Mouse (Mus musculus) lung, adult 2 months (tissue): Measurements from ENCODE around the gene Pacrg. TPM values are rescaled to one million over a fixed set of nuclear protein-coding genes. Genes with fewer than 3 reads are reported as not detected.

Experiments used
- DNase-seq: peaks from one replicate; pipeline ENCODE4 v3.0.0; 2022
- H3K4me1 ChIP-seq: fragments of 200-500 bp; 2 replicates; pipeline ENCODE4 v1.6.1; 2011; ENCODE audit warnings: low read length; ENCODE audit not compliant: control insufficient read depth, insufficient read depth
- H3K4me3 ChIP-seq: fragments of 200-500 bp; replicated peaks from 2 replicates; pipeline ENCODE3; 2011; ENCODE audit warnings: low read depth, mild to moderate bottlenecking, control low read depth, low read length; ENCODE audit errors: extremely low read depth
- CTCF ChIP-seq: fragments of 200-500 bp; IDR thresholded peaks from 2 replicates; pipeline ENCODE4 v1.5.1; 2011; ENCODE audit warnings: mild to moderate bottlenecking, low read length, control low read depth; ENCODE audit not compliant: insufficient read depth
- POLR2A ChIP-seq: fragments of 200-500 bp; IDR thresholded peaks from 2 replicates; pipeline ENCODE4 v1.6.1; 2011; ENCODE audit warnings: low read depth, mild to moderate bottlenecking, control low read depth, low read length, borderline replicate concordance; ENCODE audit errors: extremely low read depth
- WGBS: fragments of 180-500 bp; shearing (Covaris S2); methylation state at CpG from one replicate; pipeline ENCODE4 v1.1.7; 2018; 5-methylcytosine and 5-hydroxymethylcytosine counted together
- polyA plus RNA-seq: library from polyadenylated mRNA; depleted of rRNA; stranded (reverse); fragments of >200 nt; gene quantifications from 2 replicates; pipeline ENCODE4 v1.2.3, GENCODE M21; 2012

Pacrg gene
- polyA plus RNA-seq, 1 experiment = 3.5 TPM

DNA sequence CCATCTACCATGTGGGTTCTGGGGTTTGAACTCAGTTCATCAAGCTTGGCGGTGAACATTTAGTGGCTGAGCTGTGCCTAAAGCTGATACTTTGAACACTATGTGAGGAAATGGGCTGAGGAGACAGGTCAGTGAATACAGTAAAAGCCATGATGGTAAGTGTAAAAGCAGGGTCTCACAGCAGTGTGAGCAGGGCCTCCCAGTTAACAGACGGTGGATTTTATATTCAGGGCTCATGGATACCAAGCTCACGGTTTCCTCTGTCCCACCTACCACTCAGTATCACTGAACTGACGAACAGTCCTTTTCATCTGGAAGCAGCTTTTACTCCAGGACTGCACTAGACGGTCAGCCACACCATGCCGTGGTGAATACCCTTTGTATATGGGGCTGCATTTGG is 205.1 kb downstream of the Pacrg start:
- H3K4me1 ChIP-seq = no peaks in the 10 kb centered on the region
- WGBS = 95% methylated on average over 6 of the region's 6 CpGs
- TF ChIP-seq CTCF (no peak), POLR2A (no peak)
- no peak for DNase-seq
- H3K4me3 ChIP-seq = no peak overlapping the region

DNA sequence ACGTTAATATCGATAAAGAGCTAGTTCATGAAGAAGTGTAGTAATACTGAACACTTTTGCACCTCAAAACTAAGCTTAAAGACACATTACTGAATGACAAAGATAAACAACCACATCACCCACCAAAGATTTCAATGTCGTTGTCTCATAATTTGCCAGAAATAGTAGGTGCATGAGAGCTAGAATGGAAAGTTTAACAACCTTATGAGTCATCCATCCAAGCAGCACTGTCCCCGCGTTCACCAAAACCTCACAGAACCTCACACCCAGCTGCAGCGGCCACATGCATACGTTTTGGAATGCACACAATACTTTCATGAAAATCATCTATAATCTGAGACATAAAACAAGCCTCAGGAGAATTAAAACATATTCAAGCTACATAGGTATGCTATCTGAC is 206.3 kb downstream of the Pacrg start:
- WGBS = 86% methylated on average over 7 of the region's 7 CpGs
- H3K4me3 ChIP-seq = no peak overlapping the region
- DNase-seq = no peak
- H3K4me1 ChIP-seq = no peaks in the 10 kb centered on the region
- TF ChIP-seq CTCF = no peak
- TF ChIP-seq POLR2A = no peak

DNA sequence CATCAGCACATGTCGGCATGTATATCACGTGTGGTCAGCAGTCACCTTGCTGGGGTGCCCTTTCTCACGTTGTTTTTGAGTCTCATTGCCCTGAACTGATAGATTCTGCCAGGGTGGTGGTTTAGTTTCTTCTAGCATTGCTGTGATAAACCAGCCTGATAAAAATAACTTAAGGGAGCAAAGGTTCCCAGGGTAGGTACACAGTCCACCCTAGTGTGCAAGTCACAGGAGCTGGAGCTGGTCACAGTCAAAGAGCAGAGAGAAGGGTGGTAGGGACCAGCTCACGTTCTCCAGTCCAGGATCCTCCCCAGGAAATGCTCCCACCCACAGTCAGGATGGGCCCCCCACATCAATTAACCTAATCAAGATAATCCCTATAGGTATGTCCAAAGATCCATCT is 211.9 kb downstream of the Pacrg start:
- Histone ChIP-seq H3K4me1 (no peaks in the 10 kb centered on the region), H3K4me3 (no peak overlapping the region)
- no peak for DNase-seq
- no peak for TF ChIP-seq POLR2A
- no peak for TF ChIP-seq CTCF
- WGBS = 81% methylated on average over 4 of the region's 4 CpGs

DNA sequence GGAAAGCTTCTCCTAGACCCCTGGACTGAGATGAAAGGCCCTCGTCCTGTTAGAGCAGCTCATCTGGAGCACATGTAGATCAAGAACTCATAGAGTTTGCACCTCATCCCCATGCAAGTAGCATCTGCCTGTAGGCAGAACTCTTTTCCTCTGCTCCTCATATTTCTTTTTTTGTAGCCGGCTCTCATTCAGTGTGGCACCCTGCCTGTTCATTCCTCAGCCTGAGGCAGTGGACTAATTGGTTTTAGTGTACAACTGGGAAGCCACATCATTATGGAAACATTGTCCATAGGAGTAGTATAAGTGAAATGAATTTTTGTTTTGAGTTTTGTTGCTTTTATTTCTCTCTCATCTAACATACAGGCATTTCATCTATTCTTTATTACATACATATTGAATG is 212.6 kb downstream of the Pacrg start:
- no peak overlapping the region for H3K4me3 ChIP-seq

DNA sequence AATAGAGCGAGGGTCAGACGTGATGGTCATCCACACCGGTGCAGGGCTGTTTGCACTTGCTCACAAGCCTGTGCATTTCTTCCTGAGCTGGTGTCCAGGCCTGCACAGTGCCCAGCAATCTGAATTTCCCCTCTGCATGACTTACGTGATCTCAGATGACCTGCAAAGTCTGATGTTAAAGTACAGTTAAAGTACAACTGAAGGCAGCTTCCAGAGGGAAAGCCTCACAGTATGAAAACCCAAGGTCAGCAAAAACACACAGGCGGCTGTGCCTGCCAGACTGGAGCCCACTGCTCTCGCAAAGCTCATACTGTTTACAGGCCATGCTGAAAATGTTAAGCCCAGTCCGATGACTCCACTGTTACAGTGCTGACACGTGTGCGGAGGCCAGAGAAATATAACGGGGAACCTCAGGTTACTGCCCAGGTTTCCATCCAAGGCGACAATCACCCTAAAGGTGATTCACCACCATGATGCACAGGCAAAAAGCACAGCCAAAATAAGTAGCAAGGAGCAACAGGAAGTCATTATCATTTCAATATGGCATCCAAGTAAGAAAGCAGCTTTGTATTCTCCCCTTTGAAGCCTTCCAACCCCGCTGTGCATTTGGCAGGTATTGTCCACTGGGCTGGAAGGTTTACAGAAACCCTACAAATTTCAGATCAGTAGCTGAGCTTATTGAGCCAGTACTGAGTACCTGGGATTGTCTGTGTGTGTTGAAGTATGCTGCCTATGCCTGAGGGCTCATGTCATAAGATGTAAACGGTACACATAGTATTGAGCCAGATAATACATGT is 213.6 kb downstream of the Pacrg start:
- no peak for DNase-seq
- TF ChIP-seq POLR2A = no peak
- TF ChIP-seq CTCF = no peak
- H3K4me3 ChIP-seq = no peak overlapping the region
- 84% methylated on average over 13 of the region's 13 CpGs for WGBS
- no peaks in the 10 kb centered on the region for H3K4me1 ChIP-seq

More for the DNA sequence above, 212.6 kb downstream of the Pacrg start:
- 69% methylated on average over 2 of the region's 2 CpGs for WGBS
- no peaks in the 10 kb centered on the region for H3K4me1 ChIP-seq
- no peak for DNase-seq
- no peak for TF ChIP-seq POLR2A
- TF ChIP-seq CTCF = no peak

DNA sequence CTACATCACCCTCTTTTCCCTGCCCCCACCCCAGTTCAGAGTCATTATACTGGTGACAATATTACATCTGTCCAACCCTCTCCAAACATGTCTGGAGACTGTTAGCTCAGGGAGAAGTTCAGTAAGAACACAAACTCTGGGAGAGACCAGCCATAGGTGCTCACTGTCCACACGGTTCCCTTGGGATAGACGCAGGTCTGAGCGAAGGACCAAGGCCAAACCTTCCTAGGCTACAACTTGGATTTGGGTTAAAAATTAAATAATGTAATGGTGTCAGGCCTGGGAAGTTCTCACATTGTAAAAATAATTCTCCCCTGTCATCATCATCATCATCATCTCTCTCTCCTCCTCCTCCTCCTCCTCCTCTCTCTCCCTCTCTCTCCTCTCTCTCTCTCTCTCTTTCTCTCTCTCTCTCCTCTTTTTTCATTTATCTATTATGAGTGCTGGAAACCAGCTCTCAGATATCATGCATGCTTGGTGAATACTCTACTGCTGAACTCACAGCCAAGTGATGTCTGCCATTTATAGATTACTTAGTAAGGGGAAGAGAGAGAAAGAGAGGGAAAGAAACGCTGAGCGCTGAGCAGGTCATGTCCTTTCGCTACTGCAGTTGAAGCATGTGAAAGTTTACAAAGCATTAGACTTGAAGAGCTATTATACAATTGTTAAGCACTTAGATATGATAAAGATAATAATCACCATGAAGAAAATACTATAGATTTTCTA is 215.2 kb downstream of the Pacrg start:
- no peak for DNase-seq
- no peak for TF ChIP-seq POLR2A
- TF ChIP-seq CTCF = no peak
- H3K4me1 ChIP-seq = no peaks in the 10 kb centered on the region
- H3K4me3 ChIP-seq = no peak overlapping the region
- WGBS = 86% methylated on average over 6 of the region's 6 CpGs

DNA sequence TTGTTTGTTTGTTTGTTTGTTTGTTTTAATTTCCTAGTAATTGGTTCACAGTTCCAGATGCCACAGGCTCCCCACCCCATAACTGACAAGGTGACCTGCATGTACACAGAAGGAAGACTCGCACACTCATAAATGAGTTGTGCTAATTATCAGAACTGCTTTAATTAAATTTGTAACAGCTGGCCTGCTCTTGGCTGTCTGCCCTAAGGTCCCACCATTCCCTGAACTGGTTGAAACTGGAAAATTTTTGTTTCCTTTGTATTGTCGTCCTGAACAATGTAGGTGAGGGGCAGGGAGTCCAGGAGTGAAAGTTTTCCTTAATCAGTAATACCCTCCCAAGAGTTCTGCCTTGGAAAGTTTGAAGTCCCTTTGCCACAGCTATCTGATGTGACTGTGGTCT is 219.5 kb downstream of the Pacrg start:
- no peak for DNase-seq
- H3K4me3 ChIP-seq = no peak overlapping the region
- H3K4me1 ChIP-seq = no peaks in the 10 kb centered on the region
- 76% methylated on average over 2 of the region's 2 CpGs for WGBS
- TF ChIP-seq CTCF (no peak), POLR2A (no peak)

DNA sequence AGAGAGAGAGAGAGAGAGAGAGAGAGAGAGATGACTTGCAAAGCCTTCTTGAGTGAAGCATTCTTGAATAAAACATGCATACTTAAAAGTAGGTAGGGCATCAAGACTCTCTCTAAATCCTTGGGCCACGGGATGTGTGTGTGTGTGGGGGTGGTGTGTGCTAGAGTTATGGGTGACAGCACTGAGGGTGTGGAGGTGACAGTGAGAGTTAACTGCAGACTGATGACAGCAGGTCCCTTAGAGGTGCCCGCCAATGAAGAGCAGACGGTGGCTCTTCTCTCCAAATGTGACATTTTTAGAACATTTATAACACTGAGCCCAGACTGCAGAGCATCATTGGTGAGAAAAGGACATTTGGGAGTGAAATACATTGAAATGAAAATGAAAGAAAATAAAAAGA is 220.2 kb downstream of the Pacrg start:
- no peaks in the 10 kb centered on the region for H3K4me1 ChIP-seq
- DNase-seq = no peak
- no peak for TF ChIP-seq CTCF
- no peak for TF ChIP-seq POLR2A
- 80% methylated on average over 3 of the region's 3 CpGs for WGBS
- no peak overlapping the region for H3K4me3 ChIP-seq

DNA sequence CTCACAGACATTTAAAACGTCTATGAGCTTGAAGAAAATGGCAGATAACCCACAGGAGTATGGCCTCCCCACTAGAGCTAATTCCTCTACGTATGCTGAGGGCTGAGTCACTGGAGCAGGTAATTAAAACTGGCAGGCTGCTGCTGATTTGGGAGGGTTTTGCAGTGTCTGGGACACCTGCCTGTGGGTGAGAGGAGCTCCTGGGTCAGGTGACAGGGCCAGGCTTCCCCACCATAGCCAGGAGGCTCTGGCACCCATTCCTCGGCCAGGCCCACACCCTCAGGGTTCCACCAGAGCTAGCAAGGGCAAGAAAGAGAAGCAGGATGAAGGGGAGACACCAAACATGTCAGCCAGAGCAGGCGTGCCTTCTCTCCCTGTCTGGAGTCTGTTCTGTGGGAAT is 222.5 kb downstream of the Pacrg start:
- Histone ChIP-seq H3K4me1 (no peaks in the 10 kb centered on the region), H3K4me3 (no peak overlapping the region)
- DNase-seq = no peak
- WGBS = 77% methylated on average over 4 of the region's 4 CpGs
- TF ChIP-seq CTCF (no peak), POLR2A (no peak)

DNA sequence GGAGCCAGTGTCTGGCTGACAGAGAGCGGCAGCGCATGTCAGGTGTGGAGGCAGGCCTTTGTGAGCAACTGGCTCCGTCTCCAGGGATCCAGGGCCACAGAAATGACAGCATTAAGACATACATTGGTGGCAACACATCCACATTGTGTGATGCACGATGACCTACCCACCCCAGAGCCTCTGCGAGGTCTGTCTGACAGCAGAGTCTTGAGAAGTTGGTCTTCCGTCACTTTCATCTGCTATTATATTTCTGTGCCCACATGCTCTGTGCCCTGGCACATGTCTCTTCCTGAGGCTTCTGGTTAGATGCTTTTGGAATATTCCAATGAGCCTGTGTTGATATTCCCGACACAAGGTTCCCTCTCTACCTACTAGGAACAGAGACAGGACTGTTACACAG is 224.5 kb downstream of the Pacrg start:
- DNase-seq = no peak
- WGBS = 94% methylated on average over 7 of the region's 7 CpGs

More for the DNA sequence above, 224.5 kb downstream of the Pacrg start:
- Histone ChIP-seq H3K4me1 (no peaks in the 10 kb centered on the region), H3K4me3 (no peak overlapping the region)
- TF ChIP-seq POLR2A = no peak
- no peak for TF ChIP-seq CTCF
